Mouse (Mus musculus) forebrain, embryonic 11.5 days (tissue): Measurements from ENCODE around the gene Gm45717. TPM values are rescaled to one million over a fixed set of nuclear protein-coding genes. Genes with fewer than 3 reads are reported as not detected.
"Not testable (repeated sequence)": the region's sequence is repeated elsewhere in the genome, so short reads cannot be mapped to it uniquely, and the experiment has no call there.

Experiments
- ATAC-seq: fragments of 200-750 bp; cut with Nextera tagmentation; replicated peaks from 2 replicates; pipeline ENCODE4 v1.8.0; 2017; ENCODE audit warnings: moderate TSS enrichment; ENCODE audit not compliant: low FRiP score
- DNase-seq: peaks from one replicate; pipeline ENCODE4 v3.0.0-alpha.2; 2017; ENCODE audit warnings: low spot score
- H3K27ac ChIP-seq: fragments of 300-500 bp; sonication (generic); 2 replicates; pipeline ENCODE4 v1.5.1; 2014; ENCODE audit warnings: low read depth, low read length
- H3K27me3 ChIP-seq: fragments of 300-500 bp; sonication (generic); 2 replicates; pipeline ENCODE4 v1.6.1; 2014; ENCODE audit warnings: mild to moderate bottlenecking, low read length, mixed read lengths; ENCODE audit not compliant: control insufficient read depth, insufficient read depth
- H3K36me3 ChIP-seq: fragments of 300-500 bp; sonication (generic); 2 replicates; pipeline ENCODE4 v1.6.1; 2014; ENCODE audit warnings: mild to moderate bottlenecking, low read length, moderate library complexity, mixed read lengths; ENCODE audit not compliant: control insufficient read depth, insufficient read depth
- H3K4me1 ChIP-seq: fragments of 300-500 bp; sonication (generic); replicated peaks from 2 replicates; pipeline ENCODE4 v1.6.1; 2014; ENCODE audit warnings: low read length, mixed read lengths; ENCODE audit not compliant: control insufficient read depth, insufficient read depth
- H3K4me2 ChIP-seq: fragments of 300-500 bp; sonication (generic); 2 replicates; pipeline ENCODE4 v1.6.1; 2014; ENCODE audit warnings: low read depth, mild to moderate bottlenecking, low read length, moderate library complexity, mixed read lengths; ENCODE audit not compliant: severe bottlenecking
- H3K4me3 ChIP-seq: fragments of 300-500 bp; sonication (generic); 2 replicates; pipeline ENCODE4 v1.5.1; 2014; ENCODE audit warnings: low read depth, low read length
- H3K9ac ChIP-seq: fragments of 300-500 bp; sonication (generic); 2 replicates; pipeline ENCODE4 v1.6.1; 2014; ENCODE audit warnings: low read length
- H3K9me3 ChIP-seq: fragments of 300-500 bp; sonication (generic); 2 replicates; pipeline ENCODE4 v1.6.1; 2016; ENCODE audit warnings: low read length, mixed read lengths; ENCODE audit not compliant: control insufficient read depth
- WGBS: fragments of 180-500 bp; shearing (Covaris S2); extraction: QIAGEN DNeasy Blood & Tissue Kit; methylation state at CpG from one replicate; pipeline ENCODE4 v1.1.7; 2014; 5-methylcytosine and 5-hydroxymethylcytosine counted together
- polyA plus RNA-seq: library from polyadenylated mRNA; unstranded; fragments of >200 nt; fragmentation: Nextera tagmentation; extraction: Ambion mirVana; gene quantifications from 2 replicates; pipeline ENCODE4 v1.2.1, GENCODE M21; 2014

The Gm45717 gene
- polyA plus RNA-seq, 1 experiment from 2014 or later, result not detected

GRCm38 (mm10) chr7:140990185-140990584 is 34.4 kb upstream of the Gm45717 start:
- Histone ChIP-seq H3K4me1 (no peaks in the 10 kb centered on the region), H3K27me3 (no peaks in the 10 kb centered on the region), H3K9me3 (no peaks in the 10 kb centered on the region; the same call in 1 of the 2 replicates), H3K36me3 (no peaks in the 10 kb centered on the region), H3K4me2 (no peak overlapping the region), H3K4me3 (no peak overlapping the region), H3K9ac (no peak overlapping the region), H3K27ac (no peak overlapping the region)
- ATAC-seq, result no peak
- WGBS, result 70% methylated on average over 6 of the region's 6 CpGs
- DNase-seq, result no peak

GRCm38 (mm10) chr7:140989022-140989421 is 33.3 kb upstream of the Gm45717 start:
- no peak for DNase-seq
- Histone ChIP-seq H3K9me3 (no peaks in the 10 kb centered on the region; the same call in 1 of the 2 replicates), H3K27ac (no peak overlapping the region), H3K36me3 (no peaks in the 10 kb centered on the region), H3K27me3 (no peaks in the 10 kb centered on the region), H3K4me2 (no peak overlapping the region), H3K4me3 (no peak overlapping the region), H3K4me1 (no peaks in the 10 kb centered on the region), H3K9ac (no peak overlapping the region)
- WGBS, result 75% methylated on average over 4 of the region's 4 CpGs
- no peak for ATAC-seq

- WGBS, result 89% methylated on average over 17 of the region's 17 CpGs
- Histone ChIP-seq H3K4me3 (no peak overlapping the region), H3K27ac (no peak overlapping the region), H3K9ac (no peak overlapping the region), H3K27me3 (no peaks in the 10 kb centered on the region), H3K4me1 (no peaks in the 10 kb centered on the region), H3K9me3 (no peaks in the 10 kb centered on the region; the same call in 1 of the 2 replicates), H3K36me3 (no peaks in the 10 kb centered on the region), H3K4me2 (no peak overlapping the region)
- no peak for DNase-seq
- no peak for ATAC-seq
Measured at GRCm38 (mm10) chr7:140987182-140988138, 31.7 kb upstream of the Gm45717 start.

GRCm38 (mm10) chr7:140982971-140983370 is 27.2 kb upstream of the Gm45717 start:
- Histone ChIP-seq H3K27me3 (no peaks in the 10 kb centered on the region), H3K27ac (no peak overlapping the region), H3K36me3 (no peaks in the 10 kb centered on the region), H3K4me2 (no peak overlapping the region), H3K4me3 (no peak overlapping the region), H3K9ac (no peak overlapping the region), H3K9me3 (no peaks in the 10 kb centered on the region; the same call in 1 of the 2 replicates), H3K4me1 (no peaks in the 10 kb centered on the region)
- ATAC-seq, result no peak
- DNase-seq, result no peak
- WGBS, result 93% methylated on average over 7 of the region's 7 CpGs

GRCm38 (mm10) chr7:140981704-140982103 is 26.0 kb upstream of the Gm45717 start:
- WGBS, result 90% methylated on average over 8 of the region's 8 CpGs
- no peaks in the 10 kb centered on the region; the same call in 1 of the 2 replicates for H3K9me3 ChIP-seq
- no peak overlapping the region for H3K4me3 ChIP-seq
- no peak for DNase-seq
- no peak overlapping the region for H3K9ac ChIP-seq
- ATAC-seq, result no peak
- no peak overlapping the region for H3K4me2 ChIP-seq
- H3K4me1 ChIP-seq, result no peaks in the 10 kb centered on the region
- no peaks in the 10 kb centered on the region for H3K36me3 ChIP-seq
- no peaks in the 10 kb centered on the region for H3K27me3 ChIP-seq
- no peak overlapping the region for H3K27ac ChIP-seq

GRCm38 (mm10) chr7:140976720-140977119 is 21.0 kb upstream of the Gm45717 start:
- H3K4me2 ChIP-seq, H3K4me3 ChIP-seq, H3K36me3 ChIP-seq, ATAC-seq, H3K4me1 ChIP-seq, H3K27ac ChIP-seq, H3K9me3 ChIP-seq, H3K9ac ChIP-seq, DNase-seq, H3K27me3 ChIP-seq: not testable (repeated sequence)
- WGBS, result 89% methylated on average over 9 of the region's 9 CpGs

- DNase-seq, result no peak
- Histone ChIP-seq H3K27me3 (peaks cover 2% of the 10 kb centered on the region; the same call in 1 of the 2 replicates), H3K9me3 (no peaks in the 10 kb centered on the region), H3K4me3 (no peak overlapping the region), H3K9ac (no peak overlapping the region), H3K27ac (no peak overlapping the region), H3K4me2 (no peak overlapping the region), H3K36me3 (no peaks in the 10 kb centered on the region), H3K4me1 (peaks cover 7% of the 10 kb centered on the region; the same call in 1 of the 2 replicates)
- 34% methylated on average over 3 of the region's 3 CpGs for whole genome bisulfite sequencing
- no peak for ATAC-seq
Measured at GRCm38 (mm10) chr7:140975465-140975864, 19.7 kb upstream of the Gm45717 start.

- no peak for DNase-seq
- H3K9me3 ChIP-seq, result no peaks in the 10 kb centered on the region
- H3K4me1 ChIP-seq, result peaks cover 7% of the 10 kb centered on the region; the same call in 1 of the 2 replicates
- no peak overlapping the region for H3K27ac ChIP-seq
- H3K4me2 ChIP-seq, result no peak overlapping the region
- H3K4me3 ChIP-seq, result no peak overlapping the region
- no peak for ATAC-seq
- H3K9ac ChIP-seq, result no peak overlapping the region
- WGBS, result 8% methylated on average over 9 of the region's 9 CpGs
- H3K36me3 ChIP-seq, result no peaks in the 10 kb centered on the region
- H3K27me3 ChIP-seq, result peaks cover 2% of the 10 kb centered on the region; the same call in 1 of the 2 replicates
Measured at GRCm38 (mm10) chr7:140974940-140975339, 19.2 kb upstream of the Gm45717 start.
